Mouse (Mus musculus): ENCODE measurements around the gene Fam98b. TPM values are rescaled to one million over a fixed set of nuclear protein-coding genes. Genes with fewer than 3 reads are reported as not detected.

The Fam98b gene
- polyA plus RNA-seq, 1 experiment from 2014 or later: 6.0 TPM

DNA sequence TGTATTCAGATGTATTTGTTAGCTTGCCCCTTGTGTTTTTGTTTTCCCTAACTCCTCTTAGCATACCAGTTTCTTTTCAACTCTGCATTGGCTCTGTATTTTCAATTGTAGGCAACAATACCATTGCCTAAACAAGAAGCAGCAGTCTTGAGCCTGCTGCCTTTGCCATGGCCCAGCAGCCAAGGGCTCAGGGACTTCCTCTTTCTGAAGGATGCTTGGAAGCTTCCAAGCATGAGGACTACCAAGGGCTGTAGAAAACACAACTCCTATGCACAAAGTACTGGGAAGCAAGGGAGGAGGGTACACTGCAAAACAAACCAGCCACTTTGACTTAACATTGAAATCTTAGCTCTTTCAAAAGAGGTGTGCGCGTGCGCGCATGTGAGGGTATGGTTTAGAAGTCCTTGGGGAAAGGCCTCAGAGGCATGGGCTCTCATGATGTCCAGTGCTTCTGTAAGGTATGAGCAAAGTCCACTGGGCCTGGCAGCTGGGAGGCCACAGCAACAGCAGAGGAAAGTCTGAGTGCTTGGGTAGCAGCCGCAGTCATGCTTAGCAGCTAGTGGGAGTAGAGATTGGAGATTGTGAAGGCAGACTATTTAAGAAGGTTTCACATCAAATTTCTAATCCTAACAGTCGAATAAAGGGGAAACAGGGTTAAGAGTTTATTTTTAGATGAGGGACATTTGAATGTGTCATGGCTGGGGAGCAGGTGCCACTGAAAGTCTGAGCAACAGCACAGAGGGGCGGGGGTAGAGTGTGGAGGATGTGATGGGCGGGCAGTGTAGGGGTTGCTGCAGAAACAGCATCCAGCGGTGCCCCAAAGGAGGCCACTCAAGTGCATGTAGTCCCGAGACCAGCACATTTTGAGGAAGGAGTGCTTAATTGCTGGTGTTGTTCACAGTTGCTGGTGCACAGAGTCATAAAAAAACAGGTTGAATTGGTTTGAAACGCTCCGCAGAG is 54.1 kb downstream of the Fam98b start:
- Histone ChIP-seq H3K9me3 (ENCODE audit: control insufficient read depth, low read length) (no peaks in the 10 kb centered on the region), H3K9ac (ENCODE audit: low read length) (no peak overlapping the region), H3K4me3 (ENCODE audit: control insufficient read depth in 1 of 2, insufficient read depth in 1 of 2, low read depth in 1 of 2, low read length in 2 of 2) (no peak overlapping the region), H3K36me3 (ENCODE audit: control insufficient read depth, insufficient read depth, low read length) (no peaks in the 10 kb centered on the region), H3K27ac (replicated peaks in 1 of 2; ENCODE audit: control insufficient read depth in 1 of 2, insufficient read depth in 1 of 2, low read depth in 2 of 2, low read length in 2 of 2) (no peak overlapping the region), H3K27me3 (ENCODE audit: control insufficient read depth, insufficient read depth, low read length) (no peaks in the 10 kb centered on the region), H3K4me1 (ENCODE audit: control insufficient read depth in 2 of 2, insufficient read depth in 2 of 2, low read length in 2 of 2) (no peaks in the 10 kb centered on the region; a peak in 1 of 4 replicates), H3K4me2 (ENCODE audit: low read length) (no peak overlapping the region)
- 88% methylated on average over 12 of the region's 12 CpGs for WGBS
- no peak for ATAC-seq (ENCODE audit: insufficient number of reproducible peaks, insufficient read depth, low FRiP score, low read depth)

GRCm38 (mm10) chr2:117304941-117305340 is 55.4 kb downstream of the Fam98b start:
- Histone ChIP-seq H3K4me3 (ENCODE audit: control insufficient read depth in 1 of 2, insufficient read depth in 1 of 2, low read depth in 1 of 2, low read length in 2 of 2) (no peak overlapping the region), H3K4me1 (ENCODE audit: control insufficient read depth in 2 of 2, insufficient read depth in 2 of 2, low read length in 2 of 2) (no peaks in the 10 kb centered on the region; a peak in 1 of 4 replicates), H3K4me2 (ENCODE audit: low read length) (no peak overlapping the region), H3K27ac (replicated peaks in 1 of 2; ENCODE audit: control insufficient read depth in 1 of 2, insufficient read depth in 1 of 2, low read depth in 2 of 2, low read length in 2 of 2) (no peak overlapping the region), H3K36me3 (ENCODE audit: control insufficient read depth, insufficient read depth, low read length) (no peaks in the 10 kb centered on the region), H3K9me3 (ENCODE audit: control insufficient read depth, low read length) (no peaks in the 10 kb centered on the region), H3K9ac (ENCODE audit: low read length) (no peak overlapping the region), H3K27me3 (ENCODE audit: control insufficient read depth, insufficient read depth, low read length) (no peaks in the 10 kb centered on the region)
- no peak for ATAC-seq (ENCODE audit: insufficient number of reproducible peaks, insufficient read depth, low FRiP score, low read depth)
- 83% methylated on average over 5 of the region's 5 CpGs for WGBS

DNA sequence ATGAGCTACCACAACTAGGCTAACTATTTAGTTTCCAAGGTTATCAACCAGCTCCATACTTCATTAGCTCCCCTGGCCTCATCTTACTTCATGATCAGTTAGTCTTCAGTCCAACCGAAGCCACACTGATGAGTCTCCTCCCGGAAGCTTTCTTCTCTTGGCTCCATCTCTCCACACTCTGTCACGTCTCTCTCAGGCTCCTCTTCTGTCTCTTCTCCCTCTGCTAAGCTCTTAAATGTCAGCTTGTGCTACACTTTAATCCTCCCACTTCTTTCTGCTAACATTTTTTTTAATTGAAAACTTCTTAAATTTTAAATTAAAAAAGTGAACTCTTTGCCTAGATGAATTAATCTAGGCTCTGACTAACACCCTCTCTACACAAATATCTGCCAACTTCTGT is 58.4 kb downstream of the Fam98b start:
- no peak for ATAC-seq (ENCODE audit: insufficient number of reproducible peaks, insufficient read depth, low FRiP score, low read depth)
- WGBS: 68% methylated on average over 3 of the region's 3 CpGs
- no peak overlapping the region for H3K9ac ChIP-seq (ENCODE audit: low read length)
- no peak overlapping the region for H3K27ac ChIP-seq (replicated peaks in 1 of 2; ENCODE audit: control insufficient read depth in 1 of 2, insufficient read depth in 1 of 2, low read depth in 2 of 2, low read length in 2 of 2)
- no peak overlapping the region for H3K4me3 ChIP-seq (ENCODE audit: control insufficient read depth in 1 of 2, insufficient read depth in 1 of 2, low read depth in 1 of 2, low read length in 2 of 2)
- no peak overlapping the region for H3K4me2 ChIP-seq (ENCODE audit: low read length)
- H3K9me3 ChIP-seq (ENCODE audit: control insufficient read depth, low read length): no peaks in the 10 kb centered on the region
- no peaks in the 10 kb centered on the region for H3K36me3 ChIP-seq (ENCODE audit: control insufficient read depth, insufficient read depth, low read length)
- H3K4me1 ChIP-seq (ENCODE audit: control insufficient read depth in 2 of 2, insufficient read depth in 2 of 2, low read length in 2 of 2): no peaks in the 10 kb centered on the region
- no peaks in the 10 kb centered on the region for H3K27me3 ChIP-seq (ENCODE audit: control insufficient read depth, insufficient read depth, low read length)

DNA sequence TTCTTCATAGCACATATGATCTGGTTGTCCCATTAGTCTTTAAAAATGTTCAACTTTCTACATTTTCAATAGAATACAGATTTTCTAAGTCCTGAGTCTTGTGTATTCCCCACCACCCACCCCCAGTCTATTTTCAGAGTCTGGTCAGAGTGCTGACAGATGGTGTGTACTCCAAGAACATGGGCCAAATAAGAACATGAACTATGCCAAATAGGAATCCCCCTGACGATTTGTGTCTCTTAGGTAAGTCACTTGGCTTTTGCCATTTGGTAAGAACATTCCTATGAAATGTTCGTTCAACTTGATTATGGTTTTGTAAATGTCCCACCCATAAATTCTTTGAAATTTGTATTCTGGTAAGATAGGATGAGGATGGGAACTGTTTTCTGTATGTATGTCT is 59.5 kb downstream of the Fam98b start:
- no peak for ATAC-seq (ENCODE audit: insufficient number of reproducible peaks, insufficient read depth, low FRiP score, low read depth)
- no peaks in the 10 kb centered on the region for H3K9me3 ChIP-seq (ENCODE audit: control insufficient read depth, low read length)
- H3K4me3 ChIP-seq (ENCODE audit: control insufficient read depth in 1 of 2, insufficient read depth in 1 of 2, low read depth in 1 of 2, low read length in 2 of 2): no peak overlapping the region
- no peaks in the 10 kb centered on the region for H3K4me1 ChIP-seq (ENCODE audit: control insufficient read depth in 2 of 2, insufficient read depth in 2 of 2, low read length in 2 of 2)
- H3K27ac ChIP-seq (replicated peaks in 1 of 2; ENCODE audit: control insufficient read depth in 1 of 2, insufficient read depth in 1 of 2, low read depth in 2 of 2, low read length in 2 of 2): no peak overlapping the region
- no peaks in the 10 kb centered on the region for H3K36me3 ChIP-seq (ENCODE audit: control insufficient read depth, insufficient read depth, low read length)
- 59% methylated on average over 2 of the region's 2 CpGs for WGBS
- H3K9ac ChIP-seq (ENCODE audit: low read length): no peak overlapping the region
- H3K4me2 ChIP-seq (ENCODE audit: low read length): no peak overlapping the region
- no peaks in the 10 kb centered on the region for H3K27me3 ChIP-seq (ENCODE audit: control insufficient read depth, insufficient read depth, low read length)

- WGBS: 45% methylated on average over 1 of the region's 1 CpGs
- no peak for ATAC-seq (ENCODE audit: insufficient number of reproducible peaks, insufficient read depth, low FRiP score, low read depth)
- H3K36me3 ChIP-seq (ENCODE audit: control insufficient read depth, insufficient read depth, low read length): no peaks in the 10 kb centered on the region
- H3K27ac ChIP-seq (replicated peaks in 1 of 2; ENCODE audit: control insufficient read depth in 1 of 2, insufficient read depth in 1 of 2, low read depth in 2 of 2, low read length in 2 of 2): no peak overlapping the region
- H3K9ac ChIP-seq (ENCODE audit: low read length): no peak overlapping the region
- no peaks in the 10 kb centered on the region for H3K27me3 ChIP-seq (ENCODE audit: control insufficient read depth, insufficient read depth, low read length)
- no peaks in the 10 kb centered on the region for H3K9me3 ChIP-seq (ENCODE audit: control insufficient read depth, low read length)
- no peak overlapping the region for H3K4me2 ChIP-seq (ENCODE audit: low read length)
- no peak overlapping the region for H3K4me3 ChIP-seq (ENCODE audit: control insufficient read depth in 1 of 2, insufficient read depth in 1 of 2, low read depth in 1 of 2, low read length in 2 of 2)
- no peaks in the 10 kb centered on the region for H3K4me1 ChIP-seq (ENCODE audit: control insufficient read depth in 2 of 2, insufficient read depth in 2 of 2, low read length in 2 of 2)
Observed at GRCm38 (mm10) chr2:117311349-117311748, 61.8 kb downstream of the Fam98b start.

- ATAC-seq (ENCODE audit: insufficient number of reproducible peaks, insufficient read depth, low FRiP score, low read depth): no peak
- no peaks in the 10 kb centered on the region for H3K4me1 ChIP-seq (ENCODE audit: control insufficient read depth in 2 of 2, insufficient read depth in 2 of 2, low read length in 2 of 2)
- WGBS: 56% methylated on average over 2 of the region's 2 CpGs
- H3K4me2 ChIP-seq (ENCODE audit: low read length): no peak overlapping the region
- no peak overlapping the region for H3K4me3 ChIP-seq (ENCODE audit: control insufficient read depth in 1 of 2, insufficient read depth in 1 of 2, low read depth in 1 of 2, low read length in 2 of 2)
- H3K36me3 ChIP-seq (ENCODE audit: control insufficient read depth, insufficient read depth, low read length): no peaks in the 10 kb centered on the region
- H3K9me3 ChIP-seq (ENCODE audit: control insufficient read depth, low read length): no peaks in the 10 kb centered on the region
- H3K27ac ChIP-seq (replicated peaks in 1 of 2; ENCODE audit: control insufficient read depth in 1 of 2, insufficient read depth in 1 of 2, low read depth in 2 of 2, low read length in 2 of 2): no peak overlapping the region
- H3K9ac ChIP-seq (ENCODE audit: low read length): no peak overlapping the region
- no peaks in the 10 kb centered on the region for H3K27me3 ChIP-seq (ENCODE audit: control insufficient read depth, insufficient read depth, low read length)
Observed at GRCm38 (mm10) chr2:117312030-117312429, 62.5 kb downstream of the Fam98b start.

DNA sequence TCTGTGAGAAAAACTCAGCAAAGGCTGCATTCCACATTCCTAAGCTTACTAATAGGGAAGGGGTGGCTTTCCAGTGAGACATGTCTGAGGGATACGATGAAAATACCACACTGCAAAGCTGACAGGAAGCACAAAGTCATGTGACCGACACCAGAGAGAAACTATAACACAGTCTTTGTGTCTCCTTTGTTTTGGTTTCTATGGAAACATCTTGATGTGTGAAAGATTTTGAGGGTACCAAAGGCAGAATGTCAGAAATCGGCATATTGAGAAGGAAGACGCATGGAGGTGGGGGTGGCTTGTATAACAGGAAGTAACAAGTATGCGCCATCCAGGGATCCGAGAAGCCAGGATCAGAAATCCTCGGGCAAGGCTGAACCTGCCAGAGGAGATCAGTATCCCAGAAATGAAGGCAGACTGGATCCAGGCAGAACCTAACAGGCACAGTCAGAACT is 62.9 kb downstream of the Fam98b start:
- Histone ChIP-seq H3K9me3 (ENCODE audit: control insufficient read depth, low read length) (no peaks in the 10 kb centered on the region), H3K4me3 (ENCODE audit: control insufficient read depth in 1 of 2, insufficient read depth in 1 of 2, low read depth in 1 of 2, low read length in 2 of 2) (no peak overlapping the region), H3K36me3 (ENCODE audit: control insufficient read depth, insufficient read depth, low read length) (no peaks in the 10 kb centered on the region), H3K4me2 (ENCODE audit: low read length) (no peak overlapping the region), H3K27ac (replicated peaks in 1 of 2; ENCODE audit: control insufficient read depth in 1 of 2, insufficient read depth in 1 of 2, low read depth in 2 of 2, low read length in 2 of 2) (no peak overlapping the region), H3K27me3 (ENCODE audit: control insufficient read depth, insufficient read depth, low read length) (no peaks in the 10 kb centered on the region), H3K9ac (ENCODE audit: low read length) (no peak overlapping the region), H3K4me1 (ENCODE audit: control insufficient read depth in 2 of 2, insufficient read depth in 2 of 2, low read length in 2 of 2) (no peaks in the 10 kb centered on the region)
- 65% methylated on average over 7 of the region's 7 CpGs for WGBS
- ATAC-seq (ENCODE audit: insufficient number of reproducible peaks, insufficient read depth, low FRiP score, low read depth): no peak
